Mouse (Mus musculus): ENCODE data around the gene Ldhc.

- TF ChIP-seq EP300 (optimal IDR thresholded peaks at IDR 0.05) (no peak), CTCF (IDR thresholded peaks at IDR 0.05; ENCODE audit: low read depth) (no peak)
Measured at GRCm38 (mm10) chr7:46860996-46861395, at the start of gene Ldhc.

Measured in stomach, postnatal 0 days (tissue).